Mouse (Mus musculus) frontal cortex, adult (tissue): ENCODE measurements at regions not wholly inside any gene's neighbourhood (a gene's known extent, or its start where the extent isn't known, plus 50 kb on each side); places are given as distances from the start of the nearest gene placed in this dataset.

ENCODE experiments used
- ATAC-seq: cut with Nextera tagmentation; 2 replicates; pipeline ENCODE4 v1.9.2; 2017; ENCODE audit warnings: mild to moderate bottlenecking, moderate library complexity, mixed read lengths; ENCODE audit not compliant: low TSS enrichment

- ATAC-seq: no peak
These were observed 972.4 kb upstream of the Ctnnd2 start for GRCm38 (mm10) chr15:29199988-29200387.

GRCm38 (mm10) chr15:29223667-29224066 is 948.7 kb upstream of the Ctnnd2 start:
- ATAC-seq: peak; percentile 77

- no peak for ATAC-seq
These were observed 945.5 kb upstream of the Ctnnd2 start for GRCm38 (mm10) chr15:29226889-29227288.

- no peak for ATAC-seq
These were observed 937.8 kb upstream of the Ctnnd2 start for GRCm38 (mm10) chr15:29234635-29235034.

GRCm38 (mm10) chr15:29255152-29255551 is 917.2 kb upstream of the Ctnnd2 start:
- ATAC-seq: peak; percentile 74

- ATAC-seq: peak; percentile 95
These were observed 905.6 kb upstream of the Ctnnd2 start for GRCm38 (mm10) chr15:29266767-29267166.

GRCm38 (mm10) chr15:29296454-29296853 is 875.9 kb upstream of the Ctnnd2 start:
- ATAC-seq: no peak
